Mouse (Mus musculus): Measurements from ENCODE around the gene Camk1d. TPM values are rescaled to one million over a fixed set of nuclear protein-coding genes. Genes with fewer than 3 reads are reported as not detected.

Gene Camk1d
- total RNA-seq, 4 experiments from 2014 or later, result 133 to 174 (median 152) TPM

DNA sequence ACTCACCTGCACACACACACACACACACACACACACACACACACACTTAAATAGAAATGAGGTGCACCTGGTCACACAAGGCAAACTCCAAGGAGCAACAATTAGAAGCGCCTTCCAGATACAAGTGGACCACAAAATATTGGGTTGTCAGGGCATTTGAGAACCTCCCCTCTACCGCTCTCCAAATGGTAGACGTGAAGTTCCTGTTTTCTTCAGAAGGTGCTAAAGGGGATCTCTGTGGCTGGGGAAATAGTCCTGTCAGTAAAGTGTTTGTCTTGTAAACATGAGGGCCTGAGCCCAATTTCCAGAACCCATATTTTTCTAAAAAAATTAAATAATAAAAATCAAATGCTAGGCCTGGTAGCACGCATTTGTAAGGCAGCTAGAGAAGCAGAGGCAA, 4.4 kb downstream of the Camk1d start:
- DNase-seq (ENCODE audit: low spot score in 2 of 2), result no peak

- no peak for DNase-seq (ENCODE audit: low spot score in 2 of 2)
Measured at GRCm38 (mm10) chr2:5707871-5708733, 6.2 kb downstream of the Camk1d start.

- no peak for DNase-seq (ENCODE audit: low spot score in 2 of 2)
Measured at GRCm38 (mm10) chr2:5706618-5707017, 7.7 kb downstream of the Camk1d start.

- no peak for DNase-seq (ENCODE audit: low spot score in 2 of 2)
Measured at GRCm38 (mm10) chr2:5702370-5702769, 11.9 kb downstream of the Camk1d start.

GRCm38 (mm10) chr2:5700931-5701330, 13.4 kb downstream of the Camk1d start:
- DNase-seq (ENCODE audit: low spot score in 2 of 2), result no peak

DNA sequence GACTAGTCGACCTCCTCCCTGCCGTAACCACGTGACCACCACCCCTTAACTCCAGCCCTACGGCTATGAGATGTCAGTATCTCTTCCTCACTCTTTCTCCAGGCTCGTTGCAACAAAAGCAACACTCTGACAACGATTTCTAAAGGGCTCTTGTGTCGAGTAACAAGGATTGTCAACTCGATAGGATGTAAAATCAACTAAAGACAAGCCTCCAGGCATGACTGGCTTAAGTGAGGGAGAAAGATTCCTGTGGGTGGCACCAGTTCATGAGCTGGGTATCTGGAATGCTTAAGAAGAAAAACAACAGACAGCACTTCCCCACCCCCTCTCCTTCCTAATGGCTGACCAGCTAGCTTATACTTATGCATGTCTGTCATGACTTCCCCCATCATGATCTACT, 15.9 kb downstream of the Camk1d start:
- no peak for DNase-seq (ENCODE audit: low spot score in 2 of 2)

GRCm38 (mm10) chr2:5694094-5694493, 20.2 kb downstream of the Camk1d start:
- no peak for DNase-seq (ENCODE audit: low spot score in 2 of 2)

DNA sequence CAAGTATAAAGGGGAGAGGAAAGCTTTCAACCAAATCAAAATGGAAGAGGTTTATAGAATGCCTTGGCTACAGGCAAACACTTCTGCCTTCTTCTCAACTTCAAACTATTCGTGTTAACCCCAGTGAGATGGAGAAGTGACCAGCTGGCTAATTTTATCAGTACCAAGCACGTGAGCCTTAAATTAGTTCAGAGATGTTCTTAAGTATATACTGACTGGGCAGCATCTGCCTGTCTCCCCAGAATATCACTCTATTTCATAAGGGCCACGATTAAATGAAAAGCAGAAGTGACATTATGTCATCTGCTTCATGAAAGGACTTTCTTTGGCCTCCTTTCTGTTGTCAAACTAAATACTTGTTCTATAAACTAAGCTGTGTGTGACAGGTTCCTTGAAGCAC, 22.6 kb downstream of the Camk1d start:
- no peak for DNase-seq (ENCODE audit: low spot score in 2 of 2)

DNA sequence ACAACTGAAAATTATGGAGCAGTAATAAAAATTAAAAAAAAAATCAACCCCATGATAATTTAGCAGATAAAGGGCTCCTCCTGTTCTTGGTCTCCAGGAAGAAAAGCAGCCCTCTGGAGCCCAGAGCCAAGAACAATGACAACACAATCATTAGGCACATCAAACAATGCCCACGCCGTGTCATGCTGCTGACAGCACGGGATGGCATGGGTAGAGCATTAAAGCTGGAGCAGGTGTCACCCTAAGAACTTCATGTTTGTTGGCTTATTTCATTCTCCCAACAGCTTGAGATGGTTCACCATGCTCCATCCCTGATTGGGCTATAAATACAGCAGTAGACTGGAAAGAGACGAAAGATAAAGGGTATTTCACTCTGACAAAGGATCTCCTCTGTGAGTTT, 30.9 kb downstream of the Camk1d start:
- no peak for DNase-seq (ENCODE audit: low spot score in 2 of 2)

DNA sequence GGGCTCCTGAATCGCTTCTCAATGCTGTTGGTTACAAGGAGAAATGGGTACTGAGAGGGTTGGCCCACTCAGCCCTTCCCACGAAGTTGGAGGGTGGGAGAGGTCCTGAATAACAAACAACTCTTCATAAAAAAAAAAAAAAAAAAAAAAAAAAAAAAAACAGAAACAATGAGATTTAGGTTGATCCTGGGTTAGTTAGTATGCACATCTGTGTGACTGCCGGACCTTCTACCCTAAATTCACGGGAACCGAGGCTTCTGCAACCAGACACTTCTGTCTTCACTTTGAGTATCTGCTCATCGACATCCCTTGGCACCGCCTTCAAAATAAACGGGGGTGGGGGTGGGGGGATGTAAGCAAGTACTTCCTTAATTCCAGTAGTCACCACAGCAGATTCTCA, 32.4 kb downstream of the Camk1d start:
- DNase-seq (ENCODE audit: low spot score in 2 of 2), result no peak

GRCm38 (mm10) chr2:5681302-5681701, 33.0 kb downstream of the Camk1d start:
- DNase-seq (ENCODE audit: low spot score in 2 of 2), result no peak

DNA sequence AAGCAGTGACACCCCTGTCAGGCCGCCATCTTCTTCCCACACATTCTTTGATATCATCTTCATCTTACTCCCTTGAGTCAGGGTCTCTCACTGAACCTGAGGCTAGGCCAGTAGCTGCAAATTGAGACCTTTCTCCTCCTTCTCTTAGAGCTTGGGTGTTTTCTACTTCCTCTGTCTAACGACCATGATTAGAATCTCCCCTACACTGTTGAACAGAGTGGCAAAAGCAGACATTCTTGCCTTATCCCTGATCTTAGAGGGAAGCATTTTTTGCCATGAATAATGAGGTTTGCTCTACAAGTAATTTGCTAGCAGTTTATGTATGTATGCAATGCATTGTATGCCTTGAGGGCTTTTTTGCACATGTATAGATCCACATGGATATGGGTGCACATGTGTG, 35.3 kb downstream of the Camk1d start:
- DNase-seq (ENCODE audit: low spot score in 2 of 2), result no peak

DNA sequence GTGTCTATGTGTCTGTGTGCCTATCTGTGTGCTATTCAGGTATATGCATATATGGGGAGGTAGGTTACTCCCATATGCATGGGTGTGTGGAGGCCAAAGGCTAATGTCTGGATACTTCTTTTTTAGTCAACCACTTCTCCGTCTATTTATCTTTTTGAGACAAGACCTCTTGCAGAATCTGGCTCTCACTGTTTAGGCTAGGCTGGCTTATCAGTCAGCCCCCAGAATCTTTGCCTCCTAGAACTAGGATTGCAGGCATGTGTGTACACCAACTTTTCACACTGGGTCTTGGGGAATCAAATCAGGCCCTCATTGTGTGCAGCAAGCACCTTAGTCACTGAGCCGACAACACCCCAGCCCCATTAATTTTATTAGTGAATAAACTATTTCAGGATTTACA, 36.8 kb downstream of the Camk1d start:
- no peak for DNase-seq (ENCODE audit: low spot score in 2 of 2)

GRCm38 (mm10) chr2:5676786-5677185, 37.5 kb downstream of the Camk1d start:
- DNase-seq (ENCODE audit: low spot score in 2 of 2), result no peak

- no peak for DNase-seq (ENCODE audit: low spot score in 2 of 2)
Measured at GRCm38 (mm10) chr2:5676143-5676483, 38.2 kb downstream of the Camk1d start.

- DNase-seq (ENCODE audit: low spot score in 2 of 2), result peak; percentile 65 to 80
Measured at GRCm38 (mm10) chr2:5675431-5676142, 38.7 kb downstream of the Camk1d start.

DNA sequence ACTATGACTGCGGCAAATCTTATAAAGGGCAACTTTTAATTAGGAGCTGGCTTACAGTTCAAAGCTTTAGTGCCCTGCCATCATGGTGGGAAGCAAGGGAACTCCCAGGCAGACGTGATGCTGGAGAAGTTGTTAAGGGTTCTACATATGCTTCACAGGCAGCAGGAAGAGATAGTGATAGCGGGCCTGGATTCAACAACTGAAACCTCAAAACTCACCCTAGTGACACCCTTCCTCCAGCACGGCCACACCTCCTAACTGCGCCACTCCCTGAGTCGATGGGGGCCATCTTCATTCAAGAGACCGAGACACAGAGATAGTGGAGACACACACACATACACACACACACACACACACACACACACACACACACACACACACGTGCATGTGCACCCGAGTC, 39.8 kb downstream of the Camk1d start:
- DNase-seq (ENCODE audit: low spot score in 2 of 2), result no peak

DNA sequence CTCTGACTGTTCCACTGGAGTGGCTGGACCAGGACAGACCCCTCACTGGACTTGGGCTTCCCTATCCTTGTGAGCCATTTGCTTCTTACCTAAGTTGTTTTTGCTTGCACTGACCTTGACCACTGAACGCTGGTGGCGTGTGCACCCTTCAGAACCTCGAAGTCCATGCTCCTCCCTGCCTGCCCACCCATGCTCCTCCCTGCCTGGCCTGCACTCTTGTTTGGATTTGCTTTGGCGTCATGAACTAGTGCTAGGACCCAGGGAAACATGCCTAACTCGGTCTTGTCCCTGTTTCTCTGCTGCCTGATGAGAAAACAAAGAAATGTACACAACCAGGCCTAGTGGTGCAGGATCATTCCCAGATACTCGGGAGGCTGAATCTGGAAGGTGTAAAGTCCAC, 40.5 kb downstream of the Camk1d start:
- no peak for DNase-seq (ENCODE audit: low spot score in 2 of 2)

GRCm38 (mm10) chr2:5672906-5673589, 41.3 kb downstream of the Camk1d start:
- DNase-seq (ENCODE audit: low spot score in 2 of 2), result no peak

DNA sequence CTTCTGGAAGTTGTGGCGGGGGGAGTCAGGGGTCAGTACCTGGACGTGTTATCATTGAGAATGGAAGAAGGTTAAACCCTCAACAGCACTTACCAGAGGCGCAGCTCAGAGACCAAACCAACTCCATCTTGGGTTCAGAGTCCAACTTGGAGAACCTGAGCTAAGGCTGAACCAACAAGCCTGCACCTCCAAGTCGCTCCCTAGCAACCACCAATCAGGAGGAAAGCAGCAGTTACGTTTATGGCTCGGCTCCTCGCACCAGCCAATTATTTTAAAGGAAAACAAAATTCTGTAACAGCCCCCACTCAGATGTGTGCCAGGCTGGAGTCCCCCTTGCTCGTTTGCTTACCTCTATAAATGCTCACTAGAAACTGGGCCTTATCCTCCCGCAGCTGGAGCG, 44.2 kb downstream of the Camk1d start:
- no peak for DNase-seq (ENCODE audit: low spot score in 2 of 2)

GRCm38 (mm10) chr2:5669498-5670040, 44.7 kb downstream of the Camk1d start:
- no peak for DNase-seq (ENCODE audit: low spot score in 2 of 2)

DNA sequence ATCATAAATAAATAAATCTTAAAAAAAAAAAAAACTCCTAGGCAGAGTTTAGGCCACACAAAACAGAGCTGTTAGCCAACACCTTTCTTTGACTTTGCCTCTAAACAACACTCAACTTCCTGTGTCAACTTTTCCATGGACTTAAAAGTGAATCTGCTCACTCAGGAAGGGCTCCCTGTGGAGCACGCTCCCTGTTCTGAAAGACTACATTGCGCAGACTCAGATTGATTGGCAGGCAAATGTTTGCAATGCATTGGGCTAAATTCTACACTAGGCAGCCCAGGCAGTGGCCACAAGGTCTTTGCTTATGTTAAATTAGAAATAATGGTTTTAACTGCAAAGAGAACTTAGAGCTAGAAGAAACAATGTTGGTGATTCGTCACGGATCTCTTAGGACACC, 45.4 kb downstream of the Camk1d start:
- no peak for DNase-seq (ENCODE audit: low spot score in 2 of 2)

Data from layer of hippocampus, adult 8-10 months (tissue).